Mouse (Mus musculus): ENCODE data around the gene Ifnz. TPM values are rescaled to one million over a fixed set of nuclear protein-coding genes. Genes with fewer than 3 reads are reported as not detected.
"Not testable (repeated sequence)": the region's sequence is repeated elsewhere in the genome, so short reads cannot be mapped to it uniquely, and the experiment has no call there.

Gene Ifnz
- polyA plus RNA-seq, 1 experiment: not detected

GRCm38 (mm10) chr4:88757628-88758031 lies 24.3 kb upstream of the Ifnz start:
- peak; percentile 70 for TF ChIP-seq CTCF (IDR thresholded peaks at IDR 0.05; ENCODE audit: control insufficient read depth, insufficient read depth, low read length)
- not testable (repeated sequence) for H3K4me1 ChIP-seq (ENCODE audit: control insufficient read depth, insufficient read depth, low read length)
- Histone ChIP-seq H3K4me3 (replicated peaks; ENCODE audit: control insufficient read depth, low read depth, low read length) (peak overlapping the region; percentile 62), H3K27ac (ENCODE audit: control insufficient read depth, insufficient read depth, low read depth, low read length, poor library complexity) (peak overlapping the region; percentile 92)
- 1% methylated on average over 21 of the region's 21 CpGs for WGBS

GRCm38 (mm10) chr4:88758751-88759150 lies 23.2 kb upstream of the Ifnz start:
- H3K27ac ChIP-seq (ENCODE audit: control insufficient read depth, insufficient read depth, low read depth, low read length, poor library complexity); H3K4me1 ChIP-seq (ENCODE audit: control insufficient read depth, insufficient read depth, low read length); H3K4me3 ChIP-seq (replicated peaks; ENCODE audit: control insufficient read depth, low read depth, low read length): not testable (repeated sequence)
- 90% methylated on average over 9 of the region's 9 CpGs for WGBS

- WGBS: 14% methylated on average over 11 of the region's 14 CpGs
- H3K4me1 ChIP-seq (ENCODE audit: control insufficient read depth, insufficient read depth, low read length); H3K4me3 ChIP-seq (replicated peaks; ENCODE audit: control insufficient read depth, low read depth, low read length): not testable (repeated sequence)
- peak within 1 kb of the TSS; percentile 74; the same call in 1 of the 2 replicates for H3K27ac ChIP-seq (ENCODE audit: control insufficient read depth, insufficient read depth, low read depth, low read length, poor library complexity)
Observed at GRCm38 (mm10) chr4:88759610-88760268, 22.2 kb upstream of the Ifnz start, which contains the start of gene Gm13283. Gm13283 (plus strand) TSS chr4:88760119.

- not testable (repeated sequence) for H3K4me1 ChIP-seq (ENCODE audit: control insufficient read depth, insufficient read depth, low read length); H3K4me3 ChIP-seq (replicated peaks; ENCODE audit: control insufficient read depth, low read depth, low read length)
- TF ChIP-seq POLR2A (IDR thresholded peaks at IDR 0.05; ENCODE audit: borderline replicate concordance, control insufficient read depth, low read depth, low read length): peak; percentile 43; the same call in 1 of the 2 replicates
- peak overlapping the region; percentile 74; the same call in 1 of the 2 replicates for H3K27ac ChIP-seq (ENCODE audit: control insufficient read depth, insufficient read depth, low read depth, low read length, poor library complexity)
- under 1% methylated on average over 28 of the region's 28 CpGs for WGBS
Observed at GRCm38 (mm10) chr4:88760431-88760830, 21.5 kb upstream of the Ifnz start.

GRCm38 (mm10) chr4:88761776-88762175 lies 20.2 kb upstream of the Ifnz start:
- not testable (repeated sequence) for H3K27ac ChIP-seq (ENCODE audit: control insufficient read depth, insufficient read depth, low read depth, low read length, poor library complexity); H3K4me1 ChIP-seq (ENCODE audit: control insufficient read depth, insufficient read depth, low read length); H3K4me3 ChIP-seq (replicated peaks; ENCODE audit: control insufficient read depth, low read depth, low read length)
- WGBS: 71% methylated on average over 6 of the region's 8 CpGs

GRCm38 (mm10) chr4:88762341-88762740 lies 19.6 kb upstream of the Ifnz start:
- not testable (repeated sequence) for H3K4me3 ChIP-seq (replicated peaks; ENCODE audit: control insufficient read depth, low read depth, low read length); H3K4me1 ChIP-seq (ENCODE audit: control insufficient read depth, insufficient read depth, low read length); H3K27ac ChIP-seq (ENCODE audit: control insufficient read depth, insufficient read depth, low read depth, low read length, poor library complexity)
- WGBS: 49% methylated on average over 9 of the region's 9 CpGs

- Histone ChIP-seq H3K27ac (ENCODE audit: control insufficient read depth, insufficient read depth, low read depth, low read length, poor library complexity) (peak overlapping the region; percentile 81), H3K4me3 (replicated peaks; ENCODE audit: control insufficient read depth, low read depth, low read length) (peak overlapping the region; percentile 31)
- H3K4me1 ChIP-seq (ENCODE audit: control insufficient read depth, insufficient read depth, low read length): not testable (repeated sequence)
- 2% methylated on average over 34 of the region's 42 CpGs for WGBS
- TF ChIP-seq CTCF (IDR thresholded peaks at IDR 0.05; ENCODE audit: control insufficient read depth, insufficient read depth, low read length) (peak; percentile 8; the same call in 1 of the 2 replicates), POLR2A (IDR thresholded peaks at IDR 0.05; ENCODE audit: borderline replicate concordance, control insufficient read depth, low read depth, low read length) (peak; percentile 50; the same call in 1 of the 2 replicates)
Observed at GRCm38 (mm10) chr4:88763384-88764018, 18.4 kb upstream of the Ifnz start.

- not testable (repeated sequence) for H3K4me3 ChIP-seq (replicated peaks; ENCODE audit: control insufficient read depth, low read depth, low read length); H3K27ac ChIP-seq (ENCODE audit: control insufficient read depth, insufficient read depth, low read depth, low read length, poor library complexity); H3K4me1 ChIP-seq (ENCODE audit: control insufficient read depth, insufficient read depth, low read length)
- WGBS: no CpG with 5 or more reads among the region's 32 CpGs
Observed at GRCm38 (mm10) chr4:88773534-88773933, 8.4 kb upstream of the Ifnz start, which contains the start of gene Gm13290. Gm13290 (plus strand) TSS chr4:88773834.

GRCm38 (mm10) chr4:88776622-88777021 lies 5.3 kb upstream of the Ifnz start, which contains the start of gene Gm13289:
Gm13289 (plus strand) TSS chr4:88776922.
- no CpG with 5 or more reads among the region's 29 CpGs for WGBS
- not testable (repeated sequence) for H3K4me3 ChIP-seq (replicated peaks; ENCODE audit: control insufficient read depth, low read depth, low read length); H3K4me1 ChIP-seq (ENCODE audit: control insufficient read depth, insufficient read depth, low read length)

GRCm38 (mm10) chr4:88779550-88779949 lies 2.4 kb upstream of the Ifnz start, which contains the start of gene Gm13272:
Gm13272 (plus strand) TSS chr4:88779850.
- H3K4me3 ChIP-seq (replicated peaks; ENCODE audit: control insufficient read depth, low read depth, low read length); H3K27ac ChIP-seq (ENCODE audit: control insufficient read depth, insufficient read depth, low read depth, low read length, poor library complexity); H3K4me1 ChIP-seq (ENCODE audit: control insufficient read depth, insufficient read depth, low read length): not testable (repeated sequence)
- WGBS: no CpG with 5 or more reads among the region's 29 CpGs

More at GRCm38 (mm10) chr4:88776622-88777021, 5.3 kb upstream of the Ifnz start, which contains the start of gene Gm13289:
- not testable (repeated sequence) for H3K27ac ChIP-seq (ENCODE audit: control insufficient read depth, insufficient read depth, low read depth, low read length, poor library complexity)

- H3K27ac ChIP-seq (ENCODE audit: control insufficient read depth, insufficient read depth, low read depth, low read length, poor library complexity); H3K4me3 ChIP-seq (replicated peaks; ENCODE audit: control insufficient read depth, low read depth, low read length); H3K4me1 ChIP-seq (ENCODE audit: control insufficient read depth, insufficient read depth, low read length): not testable (repeated sequence)
- WGBS: 67% methylated on average over 16 of the region's 18 CpGs
Observed at GRCm38 (mm10) chr4:88780320-88780719, 1.6 kb upstream of the Ifnz start.

GRCm38 (mm10) chr4:88782335-88782734 lies 404 bp downstream of the Ifnz start:
- not testable (repeated sequence) for H3K4me1 ChIP-seq (ENCODE audit: control insufficient read depth, insufficient read depth, low read length); H3K4me3 ChIP-seq (replicated peaks; ENCODE audit: control insufficient read depth, low read depth, low read length)
- WGBS: under 1% methylated on average over 16 of the region's 31 CpGs
- H3K27ac ChIP-seq (ENCODE audit: control insufficient read depth, insufficient read depth, low read depth, low read length, poor library complexity): peak overlapping the region; percentile 69; the same call in 1 of the 2 replicates

- H3K27ac ChIP-seq (ENCODE audit: control insufficient read depth, insufficient read depth, low read depth, low read length, poor library complexity); H3K4me3 ChIP-seq (replicated peaks; ENCODE audit: control insufficient read depth, low read depth, low read length); H3K4me1 ChIP-seq (ENCODE audit: control insufficient read depth, insufficient read depth, low read length): not testable (repeated sequence)
- no CpG with 5 or more reads among the region's 27 CpGs for WGBS
Observed at GRCm38 (mm10) chr4:88785409-88785808, 3.5 kb downstream of the Ifnz start, which contains the start of gene Gm13276. Gm13276 (plus strand) TSS chr4:88785709.

Measured in bone marrow, adult 2 months (tissue).